Mouse (Mus musculus) liver, embryonic 13.5 days (tissue): ENCODE results near the gene Fpgt. TPM values are rescaled to one million over a fixed set of nuclear protein-coding genes. Genes with fewer than 3 reads are reported as not detected.

Experiments used
- ATAC-seq: fragments of 200-750 bp; cut with Nextera tagmentation; 2 replicates; pipeline ENCODE4 v1.8.0; 2017; ENCODE audit warnings: low read depth, mild to moderate bottlenecking, moderate number of reproducible peaks, moderate library complexity
- DNase-seq: peaks from one replicate; pipeline ENCODE4 v3.0.0; 2022
- H3K27ac ChIP-seq: fragments of 300-500 bp; sonication (generic); 2 replicates; pipeline ENCODE4 v1.5.1; 2015; ENCODE audit warnings: moderate library complexity, mild to moderate bottlenecking, inconsistent platforms
- H3K27me3 ChIP-seq: fragments of 300-500 bp; sonication (generic); 2 replicates; pipeline ENCODE4 v1.6.1; 2015; ENCODE audit warnings: mild to moderate bottlenecking, inconsistent platforms
- H3K36me3 ChIP-seq: fragments of 300-500 bp; sonication (generic); 2 replicates; pipeline ENCODE4 v1.6.1; 2015; ENCODE audit warnings: mild to moderate bottlenecking, inconsistent platforms
- H3K4me1 ChIP-seq: fragments of 300-500 bp; sonication (generic); replicated peaks from 2 replicates; pipeline ENCODE4 v1.6.1; 2015; ENCODE audit warnings: inconsistent platforms
- H3K4me2 ChIP-seq: fragments of 300-500 bp; sonication (generic); 2 replicates; pipeline ENCODE4 v1.6.1; 2015; ENCODE audit warnings: inconsistent platforms, mild to moderate bottlenecking, moderate library complexity
- H3K4me3 ChIP-seq: fragments of 300-500 bp; sonication (generic); replicated peaks from 2 replicates; pipeline ENCODE4 v1.5.1; 2015; ENCODE audit warnings: mild to moderate bottlenecking, inconsistent platforms
- H3K9ac ChIP-seq: fragments of 300-500 bp; sonication (generic); 2 replicates; pipeline ENCODE4 v1.6.1; 2015; ENCODE audit warnings: mild to moderate bottlenecking, inconsistent platforms
- H3K9me3 ChIP-seq: fragments of 300-500 bp; sonication (generic); replicated peaks from 2 replicates; pipeline ENCODE4 v1.6.1; 2016; ENCODE audit warnings: inconsistent platforms
- WGBS: fragments of 180-500 bp; shearing (Covaris S2); methylation state at CpG from one replicate; pipeline ENCODE4 v1.1.7; 2015; ENCODE audit not compliant: insufficient replicate concordance; 5-methylcytosine and 5-hydroxymethylcytosine counted together
- polyA plus RNA-seq: library from polyadenylated mRNA; unstranded; fragments of >200 nt; fragmentation: Nextera tagmentation; extraction: Ambion mirVana; gene quantifications from 2 replicates; pipeline ENCODE4 v1.2.1, GENCODE M21; 2015

Fpgt gene
- polyA plus RNA-seq, 1 experiment from 2014 or later: 5.8 TPM

DNA sequence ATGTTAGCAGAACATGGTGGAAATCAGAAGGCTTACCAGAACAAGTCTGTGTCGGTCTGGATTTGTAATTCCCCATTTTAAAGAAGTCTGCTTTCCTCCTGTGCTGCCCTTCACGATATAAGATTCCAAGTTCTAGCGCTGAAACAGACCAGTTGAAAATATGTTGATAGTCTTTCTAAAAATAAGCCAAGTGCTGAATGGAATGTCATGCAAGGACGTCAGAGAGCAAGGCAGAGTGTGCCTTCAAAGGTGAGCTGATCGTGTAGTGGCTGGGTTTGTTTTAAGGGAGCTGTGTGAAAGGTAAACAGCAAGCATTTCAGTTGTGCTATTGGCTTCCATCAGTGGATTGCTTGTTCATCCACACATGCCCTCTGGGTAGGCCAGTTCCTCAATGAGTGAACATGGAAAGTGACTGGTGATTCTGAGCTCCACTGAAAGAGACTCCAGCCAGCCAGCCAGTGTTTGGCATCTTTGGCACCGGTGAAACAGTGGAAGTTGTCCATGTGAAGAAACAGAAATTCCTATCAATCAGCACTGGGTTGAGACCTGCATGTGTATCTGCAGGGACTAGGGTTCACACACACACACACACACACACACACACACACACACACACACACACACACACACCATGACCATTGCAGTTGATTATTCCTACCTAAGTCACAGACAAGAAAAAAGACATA, 37.8 kb downstream of the Fpgt start, which contains the start of gene Tnni3k:
TSS of gene Tnni3k (minus strand) at position 177 of the 686 bp plus-strand sequence.
- H3K36me3 ChIP-seq: no peaks in the 10 kb centered on the region
- no peak for ATAC-seq
- no peaks in the 10 kb centered on the region for H3K4me1 ChIP-seq
- no peaks in the 10 kb centered on the region for H3K27me3 ChIP-seq
- 63% methylated on average over 6 of the region's 6 CpGs for WGBS
- no peak for DNase-seq
- no peak within 1 kb of the TSS for H3K27ac ChIP-seq
- H3K9me3 ChIP-seq: no peaks in the 10 kb centered on the region
- no peak within 1 kb of the TSS for H3K9ac ChIP-seq
- H3K4me2 ChIP-seq: no peak within 1 kb of the TSS
- H3K4me3 ChIP-seq: no peak within 1 kb of the TSS

DNA sequence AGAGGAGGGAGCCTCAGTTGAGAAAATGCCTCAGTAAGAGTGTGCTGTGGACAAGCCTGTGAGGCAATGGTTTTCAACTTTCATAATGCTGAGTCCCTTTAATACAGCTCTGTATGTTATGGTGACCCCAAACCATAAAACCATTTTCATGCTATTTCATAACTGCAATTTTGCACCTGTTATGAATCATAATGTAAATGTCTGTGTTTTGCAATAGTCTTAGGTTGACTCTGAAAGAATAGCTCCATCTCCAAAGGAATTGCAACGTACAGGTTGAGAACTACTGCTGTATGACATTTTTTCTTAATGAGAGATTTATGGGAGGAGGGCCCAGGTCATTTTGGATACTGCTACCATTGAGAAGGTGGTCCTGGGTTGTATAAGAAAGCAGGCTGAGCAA, 40.0 kb downstream of the Fpgt start:
- Histone ChIP-seq H3K36me3 (no peaks in the 10 kb centered on the region), H3K4me2 (no peak overlapping the region), H3K4me1 (no peaks in the 10 kb centered on the region), H3K27ac (no peak overlapping the region), H3K9ac (no peak overlapping the region), H3K9me3 (no peaks in the 10 kb centered on the region), H3K4me3 (no peak overlapping the region), H3K27me3 (no peaks in the 10 kb centered on the region)
- ATAC-seq (no peak), DNase-seq (no peak)
- 31% methylated on average over 1 of the region's 1 CpGs for WGBS

DNA sequence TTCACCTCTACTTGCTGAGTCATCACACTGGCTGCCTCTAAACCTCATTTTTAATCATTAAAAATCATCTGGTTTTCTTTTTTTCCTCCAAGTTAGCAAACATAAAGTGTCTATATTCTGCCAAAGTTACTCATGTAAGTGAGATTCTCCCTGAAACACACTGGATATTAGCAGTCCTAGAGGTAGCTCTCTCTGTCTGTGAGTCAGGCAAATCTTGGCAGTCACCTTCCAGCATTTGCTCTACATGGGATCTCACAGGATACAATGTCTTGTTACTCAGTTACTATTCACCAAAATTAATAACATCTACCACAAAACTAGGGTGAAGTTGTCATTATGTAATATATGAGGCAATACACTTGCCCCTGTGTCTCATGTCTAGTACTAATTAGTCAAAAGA, 41.2 kb downstream of the Fpgt start:
- H3K4me2 ChIP-seq: no peak overlapping the region
- H3K9me3 ChIP-seq: no peaks in the 10 kb centered on the region
- H3K9ac ChIP-seq: no peak overlapping the region
- H3K36me3 ChIP-seq: no peaks in the 10 kb centered on the region
- ATAC-seq (no peak), DNase-seq (no peak)
- no peaks in the 10 kb centered on the region for H3K4me1 ChIP-seq
- no peak overlapping the region for H3K27ac ChIP-seq
- H3K4me3 ChIP-seq: no peak overlapping the region
- H3K27me3 ChIP-seq: no peaks in the 10 kb centered on the region

DNA sequence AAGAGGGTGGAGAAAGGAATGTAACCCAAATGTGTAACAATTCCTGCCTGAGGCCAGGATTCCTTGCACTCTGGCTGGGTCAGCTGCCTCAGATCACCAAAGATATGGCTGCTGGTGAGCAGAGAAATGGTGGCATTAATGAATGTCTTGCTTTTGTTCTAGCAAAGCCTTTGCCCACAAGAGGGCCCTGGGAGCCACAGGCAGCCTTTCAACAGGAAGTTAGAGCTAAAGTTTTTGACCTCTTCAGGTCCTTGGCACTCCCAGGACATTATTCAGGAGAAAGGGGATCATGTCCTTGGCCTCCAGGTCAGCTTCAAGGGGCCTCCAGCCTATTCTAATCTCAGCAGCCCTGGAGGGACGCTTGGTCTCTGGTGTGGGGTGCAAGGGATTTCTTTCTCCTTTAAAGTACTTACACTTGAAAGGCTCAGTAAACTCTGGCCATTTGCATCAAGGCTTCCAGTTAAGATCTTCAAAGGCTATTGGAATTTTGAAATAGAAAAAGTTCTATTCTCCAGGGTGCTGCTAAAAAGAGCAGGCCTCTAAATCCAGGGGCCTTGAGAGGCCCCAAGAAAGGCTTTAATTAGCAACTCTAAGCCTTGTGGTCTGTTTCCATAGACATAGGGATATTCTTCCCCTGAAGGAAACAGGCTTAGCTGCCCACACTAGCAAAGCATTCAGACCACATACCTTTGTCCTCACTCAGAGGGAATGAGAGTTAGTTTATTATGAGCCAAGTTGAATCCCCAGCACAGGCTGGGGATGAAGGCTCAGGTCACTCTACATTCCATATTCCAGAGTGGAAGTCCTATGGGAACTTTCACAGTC, 54.0 kb downstream of the Fpgt start:
- Histone ChIP-seq H3K36me3 (no peaks in the 10 kb centered on the region), H3K4me3 (no peak overlapping the region), H3K9me3 (no peaks in the 10 kb centered on the region), H3K4me1 (no peaks in the 10 kb centered on the region), H3K9ac (no peak overlapping the region), H3K4me2 (no peak overlapping the region), H3K27ac (no peak overlapping the region), H3K27me3 (no peaks in the 10 kb centered on the region)
- no peak for DNase-seq
- 36% methylated on average over 1 of the region's 1 CpGs for WGBS
- ATAC-seq: no peak

Other genes with a start within 250 kb of the Fpgt start
- gene Tnni3k, start 38.0 kb downstream of the Fpgt start, polyA plus RNA-seq: 0.09 TPM in 1 of 2 replicates, not detected in the other
- 0.22 and 0.31 TPM in 2 replicates for gene Lrriq3, start within 50 bp of the Fpgt start, polyA plus RNA-seq